Mouse (Mus musculus) cortical plate, adult 2 months (tissue): ENCODE measurements around the gene Lpcat3.

ENCODE experiments used
- CTCF ChIP-seq: fragments of 200-500 bp; IDR thresholded peaks from 2 replicates; pipeline ENCODE4 v1.5.1; 2011; ENCODE audit warnings: mild to moderate bottlenecking, control low read depth, low read length; ENCODE audit not compliant: insufficient read depth; ENCODE audit errors: extremely low read depth
- POLR2A ChIP-seq: fragments of 200-500 bp; IDR thresholded peaks from 2 replicates; pipeline ENCODE4 v1.6.1; 2011; ENCODE audit warnings: mild to moderate bottlenecking, low read length, control low read depth; ENCODE audit not compliant: insufficient read depth; ENCODE audit errors: extremely low read depth

DNA sequence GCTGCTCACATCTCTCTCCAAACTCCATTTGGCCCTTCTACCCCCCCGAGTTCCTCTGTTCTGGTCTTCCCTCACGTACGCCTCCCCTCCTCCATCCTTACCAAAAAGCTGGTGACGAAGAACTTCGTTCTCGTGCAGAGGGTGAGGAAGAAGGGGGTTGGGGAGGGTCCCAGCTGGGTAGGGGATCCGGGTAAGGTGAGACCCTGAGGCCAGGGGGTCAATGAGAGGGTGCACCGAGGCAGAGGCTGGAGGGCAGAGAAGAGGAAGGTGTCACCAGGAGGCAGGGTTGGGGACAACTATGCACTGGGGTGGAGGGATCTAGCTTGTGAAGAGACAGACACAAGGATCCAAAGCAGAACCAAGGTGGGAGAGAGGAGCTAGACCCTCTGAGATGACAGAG is 80.8 kb downstream of the Lpcat3 start:
- no peak for TF ChIP-seq CTCF
- no peak for TF ChIP-seq POLR2A
